ENCODE assay signal across 26 mouse cellular contexts in the genomic region with DNA sequence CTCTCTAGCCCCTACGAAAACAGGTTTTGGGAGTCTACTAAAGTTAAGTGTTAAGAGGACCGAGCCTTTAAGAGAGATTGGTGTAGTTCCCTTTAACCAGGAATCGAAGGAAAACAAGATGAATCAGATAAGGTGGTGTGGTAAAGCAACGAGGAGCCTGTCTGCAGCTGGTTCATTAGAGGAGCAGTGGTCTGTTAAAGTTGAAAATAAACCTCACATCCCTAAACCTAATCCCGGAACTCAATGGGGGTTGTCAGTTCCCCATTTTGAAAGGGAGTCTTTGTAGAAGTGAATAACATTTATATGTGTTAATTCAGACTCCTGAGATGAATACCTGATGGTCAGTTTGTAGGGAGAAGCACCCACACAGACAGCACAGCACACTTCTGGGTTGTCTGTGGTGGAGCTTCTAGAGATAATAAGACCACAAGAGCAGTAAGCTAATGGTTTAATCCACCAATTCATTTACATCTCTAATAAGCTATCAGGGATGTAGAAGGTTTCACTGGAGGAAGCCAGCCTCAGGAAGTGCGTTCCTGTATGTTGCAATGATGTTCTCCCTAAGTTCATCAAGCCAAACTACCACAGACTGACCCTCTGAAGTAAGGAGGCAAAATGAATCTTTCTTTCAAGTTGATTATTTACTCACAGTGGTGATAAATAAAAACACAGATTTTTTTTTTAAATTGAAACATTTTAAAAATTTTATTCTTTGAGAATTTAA.
DNase-seq lines count a peak whose midpoint lies in the region; ATAC-seq lines count a peak whose summit lies in the region.
"Had no signal": no experiment of that assay in that cellular context is flagged by ENCODE, and none has a peak within 500 bp of the region (broad histone marks: within the 10 kb centered on the region; RNA-seq: fewer than 3 reads in every experiment).

No protein-coding gene starts in this region.

- no peaks in the 10 kb centered on the region for H3K27me3 ChIP-seq in midbrain, embryonic 11.5 days (ENCODE audit: control insufficient read depth, insufficient read depth, low read length)
- H3K27me3 ChIP-seq in midbrain, embryonic 10.5 days (ENCODE audit: low read depth, poor library complexity, severe bottlenecking), result no peaks in the 10 kb centered on the region
- H3K27me3 ChIP-seq: CH12.LX, Patski had no signal

- H3K36me3 ChIP-seq in midbrain, embryonic 11.5 days (ENCODE audit: control insufficient read depth, insufficient read depth, low read length), result no peaks in the 10 kb centered on the region
- H3K36me3 ChIP-seq in midbrain, embryonic 10.5 days, result no peaks in the 10 kb centered on the region
- H3K36me3 ChIP-seq: forebrain, embryonic 10.5 days; G1E had no signal

- H3K27ac ChIP-seq in midbrain, embryonic 11.5 days (ENCODE audit: low read depth, low read length), result no peak overlapping the region
- no peak overlapping the region for H3K27ac ChIP-seq in midbrain, embryonic 10.5 days (replicated peaks)
- H3K27ac ChIP-seq: forebrain, embryonic 10.5 days; hindbrain, embryonic 14.5 days; hindbrain, postnatal 0 days had no signal

- no peak overlapping the region for H3K9ac ChIP-seq in midbrain, embryonic 11.5 days (ENCODE audit: low read length)
- H3K9ac ChIP-seq: forebrain, postnatal 0 days; hindbrain, embryonic 14.5 days had no signal

- no peaks in the 10 kb centered on the region; the same call in 1 of the 2 replicates for H3K4me1 ChIP-seq in midbrain, embryonic 11.5 days (ENCODE audit: control insufficient read depth, insufficient read depth, low read length)
- no peaks in the 10 kb centered on the region for H3K4me1 ChIP-seq in midbrain, embryonic 10.5 days

- peak; percentile 31 for DNase-seq in midbrain, embryonic 11.5 days (ENCODE audit: low spot score, missing footprints)
- DNase-seq in midbrain, embryonic 10.5 days (ENCODE audit: low spot score), result no peak
- DNase-seq in gastrocnemius, adult 18-20 months (ENCODE audit: low spot score), result no peak
- DNase-seq in left cerebral cortex, postnatal 4 days, result no peak
- DNase-seq in lung, postnatal 25 days (ENCODE audit: low spot score), result no peak
- DNase-seq in urinary bladder, adult 2 months (ENCODE audit: low spot score), result no peak
- DNase-seq: adrenal gland, postnatal 10 days; adrenal gland, postnatal 36 days; B cell, adult 2 months; cerebellum, adult 11-12 months; cerebellum, adult 8-10 months; cerebellum, postnatal 10 days; cerebellum, postnatal 36 days; forebrain, postnatal 0 days; gastrocnemius, postnatal 25 days had no signal

- WGBS in midbrain, embryonic 11.5 days, result 77% methylated on average over 6 of the region's 6 CpGs
- WGBS in midbrain, embryonic 10.5 days, result 84% methylated on average over 6 of the region's 6 CpGs

- no peaks in the 10 kb centered on the region for H3K9me3 ChIP-seq in midbrain, embryonic 11.5 days (ENCODE audit: control insufficient read depth, low read length)
- H3K9me3 ChIP-seq in midbrain, embryonic 10.5 days (replicated peaks), result no peaks in the 10 kb centered on the region
- H3K9me3 ChIP-seq: forebrain, embryonic 10.5 days had no signal

- intact Hi-C loops in left cerebral cortex, postnatal 4 days (cut with DNase I), result no loop called here

- H3K4me2 ChIP-seq in midbrain, embryonic 11.5 days, result no peak overlapping the region
- H3K4me2 ChIP-seq: heart, embryonic 11.5 days; hindbrain, embryonic 14.5 days had no signal

- ATAC-seq in midbrain, embryonic 11.5 days (ENCODE audit: low FRiP score), result no peak
- peak; percentile 86 for ATAC-seq in granulocyte monocyte progenitor cell, adult 5-6 weeks (replicated peaks; ENCODE audit: poor library complexity, severe bottlenecking)
- ATAC-seq in megakaryocyte, adult 5-6 weeks (ENCODE audit: poor library complexity, severe bottlenecking), result peak; percentile 67
- ATAC-seq: forebrain, embryonic 14.5 days; forebrain, postnatal 0 days; hindbrain, postnatal 0 days; inflammation-experienced regulatory T-cells, adult 6 months; Patski had no signal

- H3K4me3 ChIP-seq in midbrain, embryonic 11.5 days (ENCODE audit: low read depth, low read length), result no peak overlapping the region
- H3K4me3 ChIP-seq in midbrain, embryonic 10.5 days, result no peak overlapping the region
- H3K4me3 ChIP-seq: forebrain, embryonic 10.5 days had no signal
